In the genomic region with DNA sequence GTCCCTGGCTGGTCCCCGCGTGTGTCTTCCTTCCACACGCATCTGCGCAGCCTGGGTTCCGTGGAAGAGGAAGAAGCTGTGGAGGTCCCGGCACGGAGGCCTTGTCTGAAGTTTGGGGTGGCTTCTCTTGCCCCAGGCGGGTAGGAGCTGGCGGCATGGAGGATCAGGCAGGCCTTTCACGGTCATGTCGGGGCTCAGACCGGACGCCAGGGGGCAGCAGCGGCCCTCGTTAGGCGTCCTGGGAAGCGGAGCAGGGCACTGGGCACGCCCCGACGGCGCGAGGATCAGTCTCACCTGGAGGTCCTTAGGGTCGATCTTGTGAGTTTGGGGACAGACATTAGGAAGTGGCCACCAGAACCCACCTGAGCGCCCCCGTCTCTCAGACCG, we compare ENCODE assay signal across 8 mouse cellular contexts.
DNase-seq lines count a peak whose midpoint lies in the region; ATAC-seq lines count a peak whose summit lies in the region.

No protein-coding gene starts in this region.

- peaks cover 25% of the 10 kb centered on the region for H3K4me1 ChIP-seq in forebrain, embryonic 11.5 days (replicated peaks; ENCODE audit: control insufficient read depth, insufficient read depth, low read length)
- peaks cover 9% of the 10 kb centered on the region for H3K4me1 ChIP-seq in heart, embryonic 16.5 days (ENCODE audit: control insufficient read depth, insufficient read depth, low read length)
- H3K4me1 ChIP-seq in neural tube, embryonic 14.5 days (ENCODE audit: control insufficient read depth, insufficient read depth, low read length) = peaks cover 28% of the 10 kb centered on the region

- no peaks in the 10 kb centered on the region for H3K36me3 ChIP-seq in forebrain, embryonic 11.5 days (ENCODE audit: control insufficient read depth, insufficient read depth, low read length)
- no peaks in the 10 kb centered on the region for H3K36me3 ChIP-seq in heart, embryonic 16.5 days (ENCODE audit: control insufficient read depth, insufficient read depth)
- no peaks in the 10 kb centered on the region for H3K36me3 ChIP-seq in neural tube, embryonic 14.5 days (ENCODE audit: control insufficient read depth, insufficient read depth, low read length)

- no peak overlapping the region for H3K27ac ChIP-seq in forebrain, embryonic 11.5 days (ENCODE audit: low read depth, low read length)
- H3K27ac ChIP-seq in heart, embryonic 16.5 days (ENCODE audit: low read length) = peak overlapping the region; percentile 57; the same call in 1 of the 2 replicates
- 0 out of 2 replicates have a peak overlapping the region, but pooled peaks have one; percentile 10 for H3K27ac ChIP-seq in neural tube, embryonic 14.5 days (ENCODE audit: low read depth, low read length)

- DNase-seq in CD8-positive naive resting alpha-beta T cell, adult 2 months (ENCODE audit: low read depth in 2 of 2, low spot score in 2 of 2) = peak; percentile 82 to 90
- DNase-seq in c-Kit-positive CD71-positive TER-119-negative erythroid progenitor cells, embryonic 14.5 days (ENCODE audit: low read depth) = peak; percentile 87
- peak; percentile 95 for DNase-seq in forebrain, embryonic 11.5 days (ENCODE audit: low spot score)
- peak; percentile 75 to 95 for DNase-seq in kidney, postnatal 36 days
- peak; percentile 88 to 91 for DNase-seq in lung, adult 18-20 months
- DNase-seq in testis, postnatal 10 days (ENCODE audit: low spot score) = peak; percentile 96

- H3K27me3 ChIP-seq in forebrain, embryonic 11.5 days (ENCODE audit: control insufficient read depth, insufficient read depth, low read length) = peaks cover 73% of the 10 kb centered on the region
- H3K27me3 ChIP-seq in heart, embryonic 16.5 days (ENCODE audit: control insufficient read depth, insufficient read depth, low read length) = peaks cover 41% of the 10 kb centered on the region
- peaks cover 50% of the 10 kb centered on the region for H3K27me3 ChIP-seq in neural tube, embryonic 14.5 days (ENCODE audit: control insufficient read depth, insufficient read depth, low read length)

- peak; percentile 82 for ATAC-seq in forebrain, embryonic 11.5 days (replicated peaks; ENCODE audit: low FRiP score)
- ATAC-seq in heart, embryonic 16.5 days (replicated peaks; ENCODE audit: extremely low read depth, insufficient read depth, low FRiP score) = peak; percentile 69
- ATAC-seq in neural tube, embryonic 14.5 days (ENCODE audit: low read depth) = peak; percentile 80; the same call in 1 of the 2 replicates

- peak overlapping the region; percentile 48 for H3K9ac ChIP-seq in forebrain, embryonic 11.5 days (ENCODE audit: low read length)
- peak overlapping the region; percentile 72 for H3K9ac ChIP-seq in heart, embryonic 16.5 days (ENCODE audit: low read length)
- H3K9ac ChIP-seq in neural tube, embryonic 14.5 days (replicated peaks; ENCODE audit: low read depth, low read length) = no peak overlapping the region; the same call in 1 of the 2 replicates

- H3K4me3 ChIP-seq in forebrain, embryonic 11.5 days (ENCODE audit: low read depth, low read length) = peak overlapping the region; percentile 47
- peak overlapping the region; percentile 61 for H3K4me3 ChIP-seq in heart, embryonic 16.5 days (ENCODE audit: low read length)
- peak overlapping the region; percentile 31 for H3K4me3 ChIP-seq in neural tube, embryonic 14.5 days (ENCODE audit: low read depth, low read length)

- H3K4me2 ChIP-seq in forebrain, embryonic 11.5 days (ENCODE audit: low read depth, low read length, severe bottlenecking) = peak overlapping the region; percentile 97
- H3K4me2 ChIP-seq in heart, embryonic 16.5 days (ENCODE audit: low read depth, low read length) = peak overlapping the region; percentile 97
- H3K4me2 ChIP-seq in neural tube, embryonic 14.5 days (ENCODE audit: low read depth, low read length) = peak overlapping the region; percentile 60

- H3K9me3 ChIP-seq in forebrain, embryonic 11.5 days (ENCODE audit: control insufficient read depth, low read length) = no peaks in the 10 kb centered on the region
- no peaks in the 10 kb centered on the region for H3K9me3 ChIP-seq in heart, embryonic 16.5 days (replicated peaks; ENCODE audit: control insufficient read depth, low read length)
- no peaks in the 10 kb centered on the region for H3K9me3 ChIP-seq in neural tube, embryonic 14.5 days (ENCODE audit: control insufficient read depth, low read length)

- WGBS in forebrain, embryonic 11.5 days = under 1% methylated on average over 26 of the region's 26 CpGs
- WGBS in heart, embryonic 16.5 days = under 1% methylated on average over 26 of the region's 26 CpGs
- under 1% methylated on average over 26 of the region's 26 CpGs for WGBS in neural tube, embryonic 14.5 days
